Mouse (Mus musculus): ENCODE results near the gene Ubtd2.

Gene Ubtd2

DNA sequence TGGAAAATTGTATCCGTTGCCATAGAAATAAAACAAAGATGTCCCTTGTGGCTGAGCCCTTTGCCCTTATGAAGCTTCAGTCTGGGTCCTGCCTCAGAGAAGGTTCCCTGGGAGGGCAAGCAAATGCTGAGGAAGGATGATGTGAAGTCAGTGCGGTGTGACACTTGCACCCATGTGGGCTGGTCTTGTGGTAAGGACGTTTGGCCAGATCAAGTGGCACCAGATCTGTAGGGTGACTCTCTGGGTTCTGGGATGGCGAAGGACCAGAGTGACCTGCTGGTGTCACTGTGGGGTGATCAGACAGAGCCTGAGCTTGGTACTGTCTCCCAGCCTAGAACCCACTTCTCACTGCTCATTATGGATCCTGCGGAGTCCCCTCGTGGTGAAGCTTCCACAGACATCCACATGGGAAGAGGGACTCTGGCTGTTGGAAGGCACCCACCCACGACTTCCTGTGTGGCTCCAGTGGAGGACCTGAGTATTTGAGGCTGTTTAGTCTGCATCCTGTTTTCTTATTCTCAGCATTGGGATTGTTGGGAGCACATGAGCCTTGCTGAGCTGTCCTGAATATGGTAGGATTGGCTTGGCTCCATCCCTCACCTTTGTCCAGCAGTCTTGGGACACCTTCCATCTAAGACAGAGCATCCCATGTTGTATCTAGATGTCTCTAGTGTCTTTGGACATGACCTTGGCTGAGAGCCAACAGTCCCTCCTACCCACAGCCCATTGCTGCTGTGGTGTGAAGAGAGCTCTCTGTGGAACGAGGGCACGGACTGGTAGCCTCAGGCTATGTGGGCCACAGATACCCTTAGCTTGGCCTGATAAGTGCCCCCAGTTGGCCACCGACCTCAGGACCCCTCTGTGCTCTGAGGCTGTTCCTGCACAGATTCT, 106.5 kb downstream of the Ubtd2 start:
- DNase-seq (ENCODE audit: low read depth, low spot score): no peak

DNA sequence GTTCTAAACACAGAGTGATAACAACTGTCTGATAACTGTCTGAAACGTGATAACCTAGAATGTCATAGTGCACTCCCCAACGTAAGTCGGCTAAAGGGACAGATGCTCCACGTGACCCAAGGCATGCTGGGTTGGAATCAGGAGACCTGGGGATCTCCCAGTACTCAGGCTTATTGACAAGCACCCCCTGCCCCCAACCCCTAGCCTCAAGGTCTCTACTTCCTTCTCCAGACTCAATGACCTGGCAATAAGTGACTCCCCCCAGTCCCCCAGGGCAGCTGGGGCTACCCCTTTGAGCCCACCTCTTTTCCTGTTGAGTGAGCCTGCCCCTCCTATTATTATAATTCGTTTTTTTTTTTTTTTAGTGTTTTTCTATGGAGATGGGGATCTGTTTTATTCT, 107.5 kb downstream of the Ubtd2 start:
- DNase-seq (ENCODE audit: low read depth, low spot score): no peak

DNA sequence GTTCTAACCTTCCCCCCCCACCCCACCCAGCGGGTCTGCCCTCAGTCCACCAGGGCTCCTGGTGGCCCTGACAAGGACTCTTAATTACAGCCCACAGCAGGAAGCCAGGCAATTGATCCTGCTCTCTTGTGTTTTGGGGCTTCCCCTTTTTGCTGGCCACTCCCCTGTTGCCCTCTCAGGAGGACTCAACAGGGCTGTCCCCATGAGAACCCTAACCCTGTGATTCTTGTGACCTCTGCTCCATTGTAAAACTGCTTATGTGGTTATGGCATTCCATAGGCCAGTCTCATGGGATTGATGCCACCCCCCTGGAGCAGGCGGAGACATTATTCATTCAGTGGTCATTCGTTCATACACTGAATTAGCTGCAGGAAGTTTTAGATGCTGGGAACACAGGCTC, 108.5 kb downstream of the Ubtd2 start:
- DNase-seq (ENCODE audit: low read depth, low spot score): no peak

DNA sequence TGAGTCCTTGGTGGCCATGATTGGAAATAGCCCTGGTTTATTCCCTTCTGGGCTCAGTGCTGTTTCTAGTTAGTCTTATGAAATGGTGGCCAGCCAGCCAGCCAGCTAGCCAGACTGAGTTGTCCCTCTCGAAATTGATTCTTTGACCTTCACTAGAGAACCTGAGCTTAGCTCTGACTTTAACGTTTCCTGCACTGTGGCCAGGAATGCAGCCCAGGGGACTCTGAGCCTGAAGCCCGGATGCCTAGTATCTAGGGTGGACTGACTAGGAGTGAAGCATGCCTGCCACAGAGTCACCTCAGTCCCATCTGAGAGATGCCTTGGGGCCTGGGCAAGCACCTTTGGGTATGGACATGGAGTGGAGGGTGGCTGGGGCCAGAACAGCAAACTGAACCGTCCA, 109.5 kb downstream of the Ubtd2 start:
- DNase-seq (ENCODE audit: low read depth, low spot score): no peak

DNA sequence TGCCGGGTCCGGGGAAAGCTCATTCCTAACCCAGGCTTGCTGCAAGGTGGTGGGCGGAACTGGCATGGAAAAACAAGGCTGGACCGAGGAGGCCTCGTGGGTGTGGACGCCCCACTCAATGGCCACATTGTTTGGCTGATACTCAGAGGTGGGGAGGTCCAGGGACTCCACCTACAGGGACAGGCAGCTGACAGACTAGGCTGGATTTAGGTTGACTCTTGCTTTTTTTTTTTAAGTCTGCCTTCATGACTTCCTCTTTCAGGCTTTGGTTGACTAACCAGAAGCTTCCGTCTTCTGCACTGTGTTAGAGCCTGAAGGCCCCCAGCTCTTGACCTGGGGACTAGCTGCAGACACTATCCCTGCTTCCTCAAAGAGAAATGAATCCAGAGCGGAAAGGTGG, 109.9 kb downstream of the Ubtd2 start:
- DNase-seq (ENCODE audit: low read depth, low spot score): no peak

DNA sequence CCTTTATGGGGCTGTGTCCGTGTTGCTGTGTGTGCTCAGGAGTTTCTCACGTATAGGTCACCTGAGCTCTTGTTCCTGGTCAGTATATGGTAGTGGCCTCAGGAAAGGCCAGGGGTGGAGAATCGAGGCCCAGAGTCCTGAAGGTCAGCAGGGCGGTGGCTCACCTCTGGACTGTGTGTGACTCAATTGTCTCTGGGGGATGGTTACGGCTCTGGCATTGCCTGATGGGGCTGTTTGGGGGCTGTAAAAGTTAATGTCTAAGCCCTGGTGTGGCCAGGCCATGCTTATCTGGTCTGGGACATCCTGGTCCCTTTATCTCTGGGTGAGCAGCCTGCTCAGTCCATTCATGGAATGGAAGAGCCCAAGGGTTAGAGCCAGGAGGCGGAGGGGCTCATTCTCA, 111.0 kb downstream of the Ubtd2 start:
- DNase-seq (ENCODE audit: low read depth, low spot score): no peak

Measured in ZHBTc4 (cell line).